Mouse (Mus musculus): ENCODE measurements at regions not wholly inside any gene's neighbourhood (a gene's known extent, or its start where the extent isn't known, plus 50 kb on each side); places are given as distances from the start of the nearest gene placed in this dataset.
"Not testable (repeated sequence)": the region's sequence is repeated elsewhere in the genome, so short reads cannot be mapped to it uniquely, and the experiment has no call there.

DNA sequence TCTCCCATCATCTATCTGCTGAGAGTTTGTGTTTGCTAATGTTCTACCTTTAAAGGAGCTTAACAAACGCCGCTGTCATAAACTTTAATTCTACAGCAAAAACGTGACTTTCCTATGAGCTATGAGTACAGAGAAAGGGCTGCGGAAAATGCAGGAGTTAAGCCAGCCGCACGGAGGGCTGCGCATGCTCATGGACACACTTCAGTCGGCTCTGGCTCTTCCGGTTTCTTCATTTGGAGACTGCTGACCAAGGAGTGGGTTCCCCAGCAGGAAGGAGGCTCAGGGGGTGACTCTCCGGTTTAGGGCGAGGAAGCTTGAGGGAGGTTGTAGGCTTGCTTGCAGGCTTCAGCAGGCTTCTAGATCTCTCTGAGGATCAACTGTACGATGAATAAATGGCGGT is 59.3 kb downstream of the Sox2 start:
- DNase-seq: no peak

DNA sequence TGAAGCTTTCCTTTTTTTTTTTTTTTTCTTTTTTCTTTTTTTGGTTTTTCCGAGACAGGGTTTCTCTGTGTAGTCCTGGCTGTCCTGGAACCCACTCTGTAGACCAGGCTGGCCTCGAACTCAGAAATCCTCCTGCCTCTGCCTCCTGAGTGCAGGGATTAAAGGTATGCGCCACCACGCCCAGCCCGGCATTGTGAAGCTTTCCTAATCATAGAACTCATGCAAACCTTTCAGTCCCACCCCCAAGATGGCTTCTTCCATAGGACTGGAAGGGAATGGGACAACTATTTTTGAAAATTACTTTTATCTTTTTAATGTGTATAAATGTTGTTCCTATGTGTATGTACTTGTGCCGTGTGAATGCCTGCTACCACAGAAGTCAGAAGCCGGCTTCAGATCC is 61.9 kb downstream of the Sox2 start:
- not testable (repeated sequence) for DNase-seq

DNA sequence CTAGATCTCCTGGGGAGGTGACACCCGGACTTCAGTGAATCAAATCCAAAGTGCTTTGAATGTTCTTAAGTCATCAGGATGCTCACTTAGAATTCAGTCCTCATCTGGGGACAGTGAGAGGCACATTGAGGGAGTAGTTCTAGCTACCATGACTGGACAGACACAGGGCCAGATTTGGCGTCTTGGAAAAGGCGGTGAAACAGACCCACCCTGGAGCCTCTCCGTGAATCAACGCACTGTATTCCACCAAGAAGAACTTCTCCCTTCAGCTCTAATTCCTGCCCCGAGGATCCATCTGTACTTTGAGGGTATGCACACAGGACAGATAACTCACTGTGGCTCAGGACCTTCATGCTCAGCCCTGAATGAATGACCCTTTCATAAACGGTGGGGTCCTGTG is 72.3 kb downstream of the Sox2 start:
- DNase-seq: no peak

DNA sequence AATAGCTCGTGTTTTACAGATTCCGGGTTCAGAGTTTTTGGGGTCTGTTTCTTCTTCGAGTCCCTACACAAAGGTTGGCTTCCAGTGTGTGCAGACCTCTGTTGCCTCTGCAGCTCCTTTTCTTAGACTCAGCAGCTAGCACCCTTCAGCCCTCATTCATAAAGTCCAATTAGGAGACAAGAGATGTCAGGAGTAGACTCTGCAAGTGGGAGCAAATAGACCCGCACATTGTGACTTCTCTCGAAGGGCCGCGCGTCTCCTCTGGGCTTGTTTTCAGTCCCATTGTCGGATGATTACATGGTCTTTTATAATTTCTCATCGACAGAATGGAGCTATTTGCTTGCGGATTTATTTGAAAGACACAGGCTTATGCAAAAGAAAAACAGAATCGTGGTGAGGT is 76.8 kb downstream of the Sox2 start:
- DNase-seq: peak; percentile 18

DNA sequence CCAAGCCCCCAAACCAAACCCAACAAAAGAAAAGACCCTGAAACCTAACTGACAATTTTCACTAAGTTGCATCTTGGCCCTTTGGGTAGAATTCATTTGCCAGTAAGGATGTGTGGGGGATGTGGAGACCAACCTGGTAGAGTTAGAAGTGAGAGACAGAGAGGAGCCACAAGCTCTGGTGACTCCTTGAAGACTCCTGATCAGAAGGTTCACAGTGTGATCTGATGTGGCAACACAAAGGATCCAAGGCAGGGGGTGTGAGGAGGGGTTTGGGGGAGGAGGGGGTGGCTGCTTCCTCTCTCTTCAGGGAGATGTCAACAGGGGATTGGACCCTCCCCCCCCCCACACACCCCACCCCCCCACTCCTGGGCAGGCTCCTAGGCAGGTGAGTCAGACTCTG is 78.1 kb downstream of the Sox2 start:
- no peak for DNase-seq

DNA sequence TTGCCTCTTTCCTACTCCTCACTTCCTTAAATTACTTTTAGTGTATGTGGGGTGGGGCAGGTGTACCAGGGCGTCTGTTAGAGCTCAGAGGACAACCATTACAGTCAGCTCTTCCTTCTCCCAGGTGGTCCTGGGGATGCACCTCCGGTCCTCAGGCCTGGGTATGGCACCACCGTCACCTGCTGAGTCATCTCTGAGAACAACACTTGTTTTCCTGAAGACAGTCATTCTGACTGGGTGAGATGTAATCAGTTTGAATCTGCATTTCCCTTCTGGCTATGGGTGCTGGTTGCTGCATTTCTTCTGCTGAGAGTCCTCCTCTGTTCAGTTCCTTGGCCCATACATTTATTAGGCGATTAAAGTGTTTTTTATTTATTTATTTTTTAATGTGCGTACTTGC is 84.8 kb downstream of the Sox2 start:
- DNase-seq: no peak

DNA sequence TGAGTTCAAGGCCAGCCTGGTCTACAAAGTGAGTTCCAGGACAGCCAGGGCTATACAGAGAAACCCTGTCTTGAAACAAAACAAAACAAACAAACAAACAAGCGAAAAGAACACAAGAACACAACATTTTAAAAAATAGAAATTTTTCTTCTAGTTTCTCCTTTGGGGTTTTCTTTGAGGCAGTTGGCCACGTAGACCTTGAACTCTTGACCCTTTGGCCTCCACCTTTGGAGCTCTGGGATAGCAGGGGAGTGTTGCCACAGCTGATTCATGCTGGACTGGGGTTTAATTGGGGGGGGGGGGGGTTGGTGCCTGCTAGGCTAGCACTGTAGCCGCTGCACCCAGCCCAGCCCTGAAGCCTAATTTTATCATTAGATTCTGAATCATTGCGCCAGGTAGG is 87.8 kb downstream of the Sox2 start:
- no peak for DNase-seq

DNA sequence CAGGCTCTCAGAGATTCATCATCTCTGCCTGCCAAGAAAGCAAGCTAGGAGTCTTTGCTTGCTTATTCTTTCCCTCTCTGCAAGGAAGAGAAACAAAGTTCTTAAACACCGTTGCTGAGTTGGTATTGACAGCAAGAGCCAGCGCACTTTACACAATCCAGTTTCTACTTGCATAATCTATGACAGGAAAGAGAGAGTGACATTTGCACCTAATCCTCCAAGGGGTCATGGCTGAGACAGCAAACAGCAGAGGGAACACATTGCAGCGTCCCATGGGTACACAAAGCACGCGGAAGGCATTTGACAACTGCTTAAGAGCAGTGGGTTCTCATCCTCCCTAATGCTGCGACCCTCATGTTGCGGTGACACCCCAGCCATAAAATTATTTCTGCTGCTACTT is 88.7 kb downstream of the Sox2 start:
- no peak for DNase-seq

DNA sequence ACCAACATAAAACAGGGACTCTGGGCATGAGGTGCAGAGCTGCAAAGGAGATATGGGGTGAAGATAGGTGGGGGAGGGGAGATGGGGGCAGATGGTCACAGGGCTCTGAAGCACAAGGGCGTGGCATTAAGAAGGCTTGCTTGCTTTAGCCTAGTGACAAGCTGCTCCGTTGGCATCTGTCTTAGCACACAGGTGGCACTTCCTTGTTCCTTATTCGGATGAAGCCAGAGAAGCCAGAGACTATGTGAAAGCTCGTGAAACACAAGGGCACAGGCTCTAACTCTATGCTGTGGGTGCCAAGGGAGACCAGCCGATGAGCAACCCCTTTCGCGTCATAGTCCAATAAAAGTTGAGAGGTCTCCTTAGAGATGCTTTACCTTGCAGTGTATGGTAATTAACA is 89.5 kb downstream of the Sox2 start:
- no peak for DNase-seq

DNA sequence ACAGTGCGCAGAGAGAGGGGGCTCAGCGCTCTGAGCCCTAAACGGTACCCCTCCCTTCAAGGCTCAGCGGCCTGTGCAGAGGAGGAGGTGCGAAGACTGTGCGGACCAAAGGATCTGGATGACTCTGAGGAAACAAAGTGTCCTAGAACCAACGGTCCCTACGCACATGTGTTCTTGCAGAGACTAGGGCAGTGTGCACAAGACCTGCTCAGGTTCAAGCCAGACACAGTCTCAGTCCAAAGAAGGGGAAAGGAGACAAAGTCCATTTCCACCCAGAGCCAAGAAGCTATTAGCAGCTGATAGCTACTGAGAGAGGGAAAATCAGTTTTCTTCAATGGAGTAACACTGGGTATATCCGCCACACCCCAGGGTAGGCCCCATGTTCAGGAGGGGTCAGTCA is 89.9 kb downstream of the Sox2 start:
- no peak for DNase-seq

DNA sequence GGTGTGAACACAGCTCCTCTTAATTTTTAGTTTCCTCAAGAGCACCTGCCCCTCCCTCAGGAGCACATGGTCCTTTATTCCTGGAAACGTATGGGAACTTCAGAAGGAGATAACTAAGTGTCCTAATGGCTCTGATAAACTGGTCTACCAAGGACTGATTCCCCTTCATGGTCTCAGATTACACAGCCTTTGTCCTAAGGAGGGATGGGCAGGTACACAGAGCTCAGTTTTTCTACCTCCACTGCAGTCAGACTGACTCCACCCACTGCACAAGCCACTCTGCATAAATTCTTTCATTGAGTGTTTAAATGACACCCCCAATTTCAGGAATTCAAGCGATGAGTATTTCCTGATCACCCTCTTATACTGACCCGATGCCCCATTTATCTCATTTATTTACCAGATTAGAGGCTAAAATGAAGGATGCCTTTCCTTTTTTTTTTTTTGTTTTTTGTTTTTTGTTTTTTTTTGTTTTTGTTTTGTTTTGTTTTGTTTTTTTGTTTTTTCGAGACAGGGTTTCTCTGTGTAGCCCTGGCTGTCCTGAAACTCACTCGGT is 95.1 kb downstream of the Sox2 start:
- no peak for DNase-seq

DNA sequence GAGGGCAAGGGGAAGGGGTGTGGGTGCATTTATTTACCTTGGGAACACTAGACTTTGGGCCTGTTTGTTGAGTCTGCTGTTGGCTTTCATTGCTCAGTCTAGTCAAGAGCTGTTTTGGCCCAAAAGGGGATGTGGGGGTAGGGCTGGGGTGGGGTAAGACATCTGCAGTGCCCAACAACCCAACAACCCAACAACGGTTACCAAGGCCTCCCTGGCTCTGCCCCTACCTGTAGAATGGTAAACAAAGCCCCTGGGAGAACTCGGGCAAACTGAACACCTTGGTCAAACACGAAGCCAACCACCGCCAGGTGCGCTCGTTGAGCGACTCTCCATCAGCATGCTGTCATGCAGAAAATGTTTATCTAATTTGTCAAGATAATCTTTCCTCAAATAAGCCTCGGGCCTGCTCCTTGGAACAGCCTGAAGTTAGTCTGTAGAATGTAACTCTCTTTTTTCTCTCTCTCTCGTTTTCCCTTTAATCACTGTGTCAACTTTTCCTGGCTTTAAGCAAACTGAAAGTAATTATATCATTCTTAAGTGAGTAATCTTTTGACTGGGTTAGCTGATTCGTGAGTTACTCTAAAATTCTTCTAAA is 97.4 kb downstream of the Sox2 start:
- no peak for DNase-seq

DNA sequence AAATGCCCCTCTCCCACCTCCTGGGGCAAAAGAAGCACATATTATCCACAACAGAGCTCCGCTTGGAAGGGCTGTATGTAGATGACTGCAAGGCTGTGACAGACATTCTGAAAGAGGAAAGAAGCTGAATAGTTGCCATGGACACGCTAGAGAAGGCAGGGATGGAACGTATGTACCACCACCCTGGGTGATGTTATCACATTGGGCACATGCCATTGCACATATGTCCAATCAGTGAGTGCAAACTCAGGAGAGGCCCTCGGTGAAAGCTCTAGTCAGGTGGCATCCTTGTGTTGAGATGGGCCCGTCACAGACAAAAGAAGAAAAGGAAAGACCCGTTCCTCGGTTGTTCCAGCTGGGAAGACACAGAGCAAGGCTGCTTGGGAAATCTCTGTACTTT is 99.8 kb downstream of the Sox2 start:
- DNase-seq: no peak

DNA sequence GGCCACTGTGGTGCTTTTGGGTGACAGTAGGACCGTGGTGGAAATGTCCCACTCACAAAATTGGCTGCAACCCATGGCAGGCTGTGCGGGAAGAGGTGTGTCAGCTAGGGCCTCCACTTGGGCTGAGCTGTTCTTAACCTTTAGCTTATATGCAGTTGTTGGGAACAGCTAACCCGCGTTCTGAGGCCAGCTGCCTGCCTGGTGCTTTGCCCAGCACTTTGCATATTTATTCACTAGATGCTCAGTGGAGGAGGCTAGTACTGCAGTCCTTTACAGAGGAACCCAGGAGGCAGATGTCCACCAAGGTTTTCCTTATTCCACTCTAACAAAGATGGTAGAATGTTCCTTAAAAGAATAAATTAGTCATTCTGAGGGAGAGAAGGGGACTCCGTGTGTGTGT is 101.3 kb downstream of the Sox2 start:
- DNase-seq: no peak

DNA sequence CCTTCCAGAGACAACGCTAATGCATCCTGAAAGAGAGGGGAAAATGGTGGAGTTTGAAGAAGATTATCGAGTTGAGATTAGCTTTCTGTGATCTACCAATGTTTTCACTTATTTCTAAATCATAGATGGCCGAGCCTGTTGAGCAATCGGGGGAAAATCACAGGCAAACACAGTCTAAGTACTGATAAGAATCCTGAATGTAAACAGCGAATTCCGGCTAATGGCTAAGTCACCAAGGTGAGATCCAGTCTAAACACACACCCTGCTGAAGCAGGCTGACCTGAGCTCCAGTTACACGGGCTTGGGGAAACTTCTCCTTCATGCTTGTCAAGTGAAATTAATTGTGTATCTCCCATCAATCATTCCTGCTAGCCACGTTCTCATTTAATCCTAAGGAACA is 103.4 kb downstream of the Sox2 start:
- no peak for DNase-seq

DNA sequence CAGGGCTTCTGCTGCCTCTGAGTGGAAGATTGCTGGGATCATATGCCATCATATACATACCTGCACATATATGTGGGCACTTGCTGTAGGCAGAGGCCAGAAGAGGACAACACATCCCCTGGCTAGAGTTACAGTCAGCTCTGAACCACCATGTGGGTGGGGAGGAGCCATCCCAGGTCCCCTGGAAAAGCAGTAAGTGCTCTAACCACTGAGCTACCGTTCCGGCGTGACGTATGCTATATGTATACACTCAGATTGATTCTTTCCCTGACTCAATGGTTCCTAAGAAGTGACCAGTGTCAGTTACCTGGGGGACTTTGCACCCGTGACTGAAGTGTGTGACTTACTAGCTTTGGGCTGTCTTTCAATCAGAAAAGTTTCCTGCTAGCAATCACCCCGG is 104.6 kb downstream of the Sox2 start:
- DNase-seq: no peak

DNA sequence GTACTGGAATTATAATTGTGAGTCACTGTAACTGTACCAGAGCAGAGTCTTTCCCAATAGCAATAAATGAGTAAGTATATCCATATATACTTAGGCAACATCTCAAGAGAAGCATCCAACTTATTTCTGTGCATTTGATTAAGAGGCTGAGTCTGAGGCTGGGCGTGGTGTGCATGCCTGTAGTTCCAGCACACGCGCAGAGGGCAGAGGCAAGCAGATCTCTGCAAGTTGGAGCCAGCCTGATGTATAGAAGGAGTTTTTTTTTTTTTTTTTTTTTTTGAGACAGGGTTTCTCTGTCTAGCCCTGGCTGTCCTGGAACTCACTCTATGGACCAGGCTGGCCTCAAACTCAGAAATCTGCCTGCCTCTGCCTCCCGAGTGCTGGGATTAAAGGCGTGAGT is 105.1 kb downstream of the Sox2 start:
- not testable (repeated sequence) for DNase-seq

DNA sequence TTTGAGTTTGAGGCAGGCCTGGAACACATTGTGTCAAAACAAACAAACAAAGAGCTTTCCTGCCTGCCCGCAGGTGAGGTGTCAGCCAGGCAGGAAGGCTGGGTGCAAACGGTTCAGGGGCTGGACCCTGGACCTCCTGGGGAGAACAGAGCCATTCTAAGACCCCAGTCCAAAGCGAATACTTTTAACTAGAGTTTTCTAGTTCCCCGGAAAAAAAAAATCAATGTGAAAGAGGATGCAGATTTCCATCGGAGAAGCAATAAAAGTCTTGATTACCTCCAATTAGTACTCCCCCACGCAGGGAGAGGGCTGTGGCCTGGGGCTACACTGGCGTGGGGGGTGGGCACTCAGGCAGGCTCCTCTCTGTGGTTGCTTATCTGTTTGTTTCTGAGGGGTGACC is 106.4 kb downstream of the Sox2 start:
- no peak for DNase-seq

DNA sequence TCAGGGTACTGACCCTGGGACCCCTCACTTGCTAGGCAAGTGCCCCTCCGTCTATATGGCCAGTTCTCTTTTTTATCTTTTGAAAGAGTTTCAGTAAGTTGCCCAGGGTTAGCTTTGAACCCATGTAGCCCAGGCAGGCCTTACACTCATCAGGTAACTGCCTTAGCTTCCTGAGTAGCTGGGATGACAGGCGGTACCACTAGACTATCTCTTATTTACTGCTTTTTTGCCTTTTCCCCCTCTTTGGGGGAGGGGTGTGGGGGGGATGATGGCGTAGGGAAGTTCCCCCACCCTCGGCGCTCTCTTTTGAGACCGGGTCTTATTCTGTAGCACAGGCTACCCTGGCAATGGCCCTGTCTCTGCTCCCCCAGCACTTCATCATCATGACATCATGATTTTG is 106.9 kb downstream of the Sox2 start:
- DNase-seq: no peak

DNA sequence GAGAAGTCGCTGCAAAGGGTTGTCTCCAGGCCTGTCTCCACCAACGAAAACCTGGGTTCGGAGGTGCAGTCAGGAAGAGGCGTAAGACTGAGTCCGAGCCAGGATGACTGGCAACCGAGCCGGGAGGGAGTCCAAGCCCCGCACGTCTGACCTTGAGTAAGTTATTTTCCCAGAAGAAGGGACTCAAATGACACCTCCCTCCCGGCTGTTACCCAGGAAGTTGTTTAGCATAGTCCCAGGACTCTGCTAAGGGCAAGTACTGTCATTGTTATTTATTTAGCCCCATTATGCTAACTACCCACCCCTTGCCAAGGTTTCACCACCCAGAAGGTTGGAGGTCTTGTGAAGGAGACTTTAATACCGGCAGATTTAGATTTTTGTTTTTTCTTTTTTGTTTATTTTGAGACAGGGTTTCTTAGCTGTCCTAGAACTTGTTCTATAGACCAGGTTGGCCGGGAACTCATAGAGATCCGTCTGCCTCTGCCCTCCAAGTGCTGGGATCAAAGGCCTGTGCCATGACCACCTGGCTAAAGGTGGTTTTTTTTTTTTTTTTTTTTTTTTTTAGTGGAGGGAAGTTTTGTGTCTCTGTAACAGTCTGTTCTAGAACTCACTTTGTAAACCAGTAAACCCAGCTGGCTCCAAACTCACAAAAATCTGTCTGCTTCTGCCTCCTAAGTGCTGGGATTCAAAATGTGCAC is 107.8 kb downstream of the Sox2 start:
- no peak for DNase-seq

DNA sequence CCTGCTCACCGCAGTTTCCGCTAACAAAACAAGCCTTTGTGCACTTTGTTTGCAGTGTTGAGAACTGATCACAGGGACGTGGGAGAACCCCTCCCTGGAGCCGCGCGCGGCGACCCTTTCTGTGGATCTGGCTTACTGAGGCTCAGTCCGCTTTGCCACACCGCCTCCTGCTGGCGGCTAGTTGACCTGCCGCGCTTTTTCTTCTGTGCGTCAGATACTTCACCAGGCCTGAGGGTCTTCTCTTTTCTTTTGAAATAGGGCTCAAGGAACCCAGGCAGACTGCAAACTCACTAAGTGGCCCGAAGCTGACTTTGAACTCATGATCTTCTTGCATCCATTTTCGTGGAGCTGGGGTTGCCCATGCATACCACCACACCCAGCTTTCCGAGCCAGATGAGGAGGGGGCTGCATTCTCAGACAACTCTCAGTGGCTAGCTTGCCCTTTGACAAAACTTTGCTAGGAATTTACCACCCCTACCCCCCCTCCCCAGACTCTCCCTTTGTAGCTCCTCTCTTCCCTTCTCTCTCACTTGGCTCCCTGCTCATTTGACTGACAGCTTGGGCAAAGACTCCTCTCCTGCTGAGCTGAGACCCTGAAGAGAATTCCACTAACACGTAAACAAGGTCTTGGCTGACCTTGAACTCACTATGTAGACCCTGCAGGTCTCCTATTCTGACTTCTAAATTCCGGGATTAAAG is 109.9 kb downstream of the Sox2 start:
- no peak for DNase-seq

DNA sequence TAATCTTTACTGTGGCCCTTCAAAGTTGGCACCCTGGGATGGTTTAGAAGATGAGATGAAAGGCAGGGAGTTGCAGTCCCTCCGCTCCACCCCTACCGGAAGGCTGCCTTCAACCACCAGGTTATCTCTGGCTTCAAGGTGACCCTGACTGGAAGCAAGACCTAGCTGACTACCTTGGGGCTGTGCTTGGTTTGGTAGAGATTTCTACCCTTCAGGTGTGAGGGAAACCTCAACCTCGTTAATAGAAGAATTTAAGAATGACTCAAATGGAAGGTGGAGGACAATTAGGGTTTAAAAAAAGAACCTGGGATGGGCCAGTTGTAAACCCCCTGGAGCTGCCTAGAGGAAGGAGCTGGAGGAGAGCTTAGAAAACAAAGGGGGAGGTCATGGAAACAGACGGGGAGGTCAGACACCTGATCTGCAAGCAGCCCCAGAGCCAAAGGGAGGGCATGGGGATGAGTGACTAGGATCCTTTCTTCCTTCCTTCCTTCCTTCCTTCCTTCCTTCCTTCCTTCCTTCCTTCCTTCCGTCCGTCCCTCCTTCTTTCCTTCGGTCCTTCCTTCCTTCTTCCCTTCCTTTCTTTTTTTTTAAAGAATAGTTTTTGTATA is 111.1 kb downstream of the Sox2 start:
- no peak for DNase-seq

DNA sequence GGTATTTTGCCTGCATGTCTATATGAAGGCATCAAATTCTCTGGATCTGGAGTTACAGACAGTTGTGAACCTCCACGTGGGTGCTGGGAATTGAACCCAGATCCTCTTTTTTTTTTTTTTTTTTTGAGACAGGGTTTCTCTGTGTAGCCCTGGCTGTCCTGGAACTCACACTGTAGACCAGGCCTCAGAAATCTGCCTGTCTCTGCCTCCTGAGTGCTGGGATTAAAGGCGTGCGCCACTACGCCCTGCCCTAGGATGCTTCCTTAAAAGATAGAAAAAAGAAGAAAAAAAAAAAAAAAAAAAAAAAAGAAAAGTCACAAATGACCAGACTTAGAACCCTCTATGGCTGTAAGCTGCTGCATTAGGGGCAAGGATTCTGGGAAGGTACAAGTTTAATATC is 111.6 kb downstream of the Sox2 start:
- no peak for DNase-seq

DNA sequence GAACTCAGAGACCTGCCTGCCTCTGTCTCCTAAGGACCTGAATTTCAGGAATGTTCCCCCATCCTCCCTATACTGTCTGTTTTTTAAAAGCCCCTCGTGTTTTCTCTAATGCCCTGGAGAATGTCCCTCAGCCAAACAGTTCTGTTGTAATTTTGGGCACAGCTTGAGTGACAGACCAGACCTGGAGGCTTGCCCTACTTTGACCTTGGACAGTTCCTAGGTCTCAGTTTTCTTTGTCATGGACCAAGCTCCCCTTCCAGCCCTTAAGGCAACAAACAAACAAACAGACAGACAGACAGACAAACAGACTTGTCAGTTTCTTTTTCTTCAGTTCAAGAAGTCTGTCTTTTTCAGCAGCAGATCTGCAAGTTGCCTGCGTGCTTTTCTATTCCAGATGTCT is 114.4 kb downstream of the Sox2 start:
- DNase-seq: no peak

Data from retina, postnatal 1 day (tissue).